Mouse (Mus musculus): ENCODE data around the gene Zfr. TPM values are rescaled to one million over a fixed set of nuclear protein-coding genes. Genes with fewer than 3 reads are reported as not detected.

Gene Zfr
- total RNA-seq, 1 experiment from 2014 or later, result 81.7 TPM

GRCm38 (mm10) chr15:12221131-12221530, 103.5 kb downstream of the Zfr start:
- ATAC-seq (replicated peaks in 1 of 2; ENCODE audit: insufficient read depth in 1 of 2, low FRiP score in 2 of 2, low TSS enrichment in 1 of 2, low read depth in 1 of 2, poor library complexity in 2 of 2, severe bottlenecking in 2 of 2), result no peak

- ATAC-seq (replicated peaks in 1 of 2; ENCODE audit: insufficient read depth in 1 of 2, low FRiP score in 2 of 2, low TSS enrichment in 1 of 2, low read depth in 1 of 2, poor library complexity in 2 of 2, severe bottlenecking in 2 of 2), result no peak
These were observed 105.1 kb downstream of the Zfr start for GRCm38 (mm10) chr15:12222564-12223302.

DNA sequence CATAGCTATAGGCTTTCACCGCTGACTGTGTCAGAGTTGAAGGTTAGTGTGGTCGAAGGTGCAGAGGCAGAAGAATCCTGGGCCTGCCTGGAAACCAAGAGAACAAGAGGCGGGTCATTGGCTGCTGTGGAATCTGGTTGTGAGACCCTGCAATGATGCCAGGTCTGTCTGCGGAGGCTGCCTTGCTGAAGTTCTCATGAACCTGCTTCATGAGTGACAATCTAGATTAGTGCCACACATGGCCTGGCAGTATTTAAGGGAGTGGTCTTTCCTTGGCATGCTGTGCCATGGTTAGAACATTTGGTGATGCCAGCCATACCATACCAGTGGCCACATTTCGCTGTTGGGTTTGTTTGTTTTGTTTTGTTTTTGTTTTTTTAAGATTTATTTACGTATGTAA, 105.8 kb downstream of the Zfr start:
- ATAC-seq (replicated peaks in 1 of 2; ENCODE audit: insufficient read depth in 1 of 2, low FRiP score in 2 of 2, low TSS enrichment in 1 of 2, low read depth in 1 of 2, poor library complexity in 2 of 2, severe bottlenecking in 2 of 2), result no peak

- no peak for ATAC-seq (replicated peaks in 1 of 2; ENCODE audit: insufficient read depth in 1 of 2, low FRiP score in 2 of 2, low TSS enrichment in 1 of 2, low read depth in 1 of 2, poor library complexity in 2 of 2, severe bottlenecking in 2 of 2)
These were observed 106.6 kb downstream of the Zfr start for GRCm38 (mm10) chr15:12224239-12224638.

DNA sequence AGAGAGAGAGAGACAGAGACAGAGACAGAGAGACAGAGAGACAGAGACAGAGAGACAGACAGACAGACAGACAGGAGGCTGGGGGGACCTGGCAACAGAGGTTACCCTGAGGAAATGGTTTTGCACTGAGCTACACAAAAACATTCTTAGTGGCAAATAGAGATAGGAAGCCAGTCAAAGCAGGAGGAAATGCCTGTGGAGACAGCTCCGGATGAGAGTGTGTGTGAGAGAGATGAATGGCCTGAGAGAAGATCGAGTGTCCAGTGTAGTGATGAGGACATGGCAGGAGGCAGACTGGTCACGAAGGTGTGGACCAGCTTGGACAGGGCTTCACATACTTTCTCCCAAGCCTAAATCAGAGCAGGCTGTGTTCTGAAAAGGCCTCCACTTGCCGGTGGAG, 107.4 kb downstream of the Zfr start:
- peak in 1 of 2 experiments; percentile 38; a peak in 2 of 4 replicates for ATAC-seq (replicated peaks in 1 of 2; ENCODE audit: insufficient read depth in 1 of 2, low FRiP score in 2 of 2, low TSS enrichment in 1 of 2, low read depth in 1 of 2, poor library complexity in 2 of 2, severe bottlenecking in 2 of 2)

- no peak for ATAC-seq (replicated peaks in 1 of 2; ENCODE audit: insufficient read depth in 1 of 2, low FRiP score in 2 of 2, low TSS enrichment in 1 of 2, low read depth in 1 of 2, poor library complexity in 2 of 2, severe bottlenecking in 2 of 2)
These were observed 109.3 kb downstream of the Zfr start for GRCm38 (mm10) chr15:12226908-12227307.

- ATAC-seq (replicated peaks in 1 of 2; ENCODE audit: insufficient read depth in 1 of 2, low FRiP score in 2 of 2, low TSS enrichment in 1 of 2, low read depth in 1 of 2, poor library complexity in 2 of 2, severe bottlenecking in 2 of 2), result no peak
These were observed 109.7 kb downstream of the Zfr start for GRCm38 (mm10) chr15:12227355-12227754.

- no peak for ATAC-seq (replicated peaks in 1 of 2; ENCODE audit: insufficient read depth in 1 of 2, low FRiP score in 2 of 2, low TSS enrichment in 1 of 2, low read depth in 1 of 2, poor library complexity in 2 of 2, severe bottlenecking in 2 of 2)
These were observed 112.1 kb downstream of the Zfr start for GRCm38 (mm10) chr15:12229603-12230242.

- ATAC-seq (replicated peaks in 1 of 2; ENCODE audit: insufficient read depth in 1 of 2, low FRiP score in 2 of 2, low TSS enrichment in 1 of 2, low read depth in 1 of 2, poor library complexity in 2 of 2, severe bottlenecking in 2 of 2), result peak in 1 of 2 experiments; percentile 48; a peak in 1 of 4 replicates
These were observed 112.8 kb downstream of the Zfr start for GRCm38 (mm10) chr15:12230243-12230935.

GRCm38 (mm10) chr15:12231462-12231861, 113.8 kb downstream of the Zfr start:
- ATAC-seq (replicated peaks in 1 of 2; ENCODE audit: insufficient read depth in 1 of 2, low FRiP score in 2 of 2, low TSS enrichment in 1 of 2, low read depth in 1 of 2, poor library complexity in 2 of 2, severe bottlenecking in 2 of 2), result no peak

- no peak for ATAC-seq (replicated peaks in 1 of 2; ENCODE audit: insufficient read depth in 1 of 2, low FRiP score in 2 of 2, low TSS enrichment in 1 of 2, low read depth in 1 of 2, poor library complexity in 2 of 2, severe bottlenecking in 2 of 2)
These were observed 114.8 kb downstream of the Zfr start for GRCm38 (mm10) chr15:12232429-12232828.

- ATAC-seq (replicated peaks in 1 of 2; ENCODE audit: insufficient read depth in 1 of 2, low FRiP score in 2 of 2, low TSS enrichment in 1 of 2, low read depth in 1 of 2, poor library complexity in 2 of 2, severe bottlenecking in 2 of 2), result no peak
These were observed 115.4 kb downstream of the Zfr start for GRCm38 (mm10) chr15:12233021-12233420.

Other genes starting within 250 kb of the Zfr start
- gene Npr3, start 210.5 kb upstream of the Zfr start, total RNA-seq (2017), result not detected in 2 replicates
- 558 and 576 TPM in 2 replicates for gene Sub1, start 120.8 kb upstream of the Zfr start, total RNA-seq (2017)
- gene Mtmr12, start 87.2 kb downstream of the Zfr start, total RNA-seq (2017), result 22.9 and 30.6 TPM in 2 replicates
- gene Golph3, start 203.6 kb downstream of the Zfr start, total RNA-seq (2017), result 99.9 and 103 TPM in 2 replicates
- not detected in 2 replicates for gene 1810049J17Rik, start 204.1 kb downstream of the Zfr start, total RNA-seq (2017)